Mouse (Mus musculus) C2C12 (cell line): ENCODE results near the gene Dlg4. TPM values are rescaled to one million over a fixed set of nuclear protein-coding genes. Genes with fewer than 3 reads are reported as not detected.
"Not testable (repeated sequence)": the region's sequence is repeated elsewhere in the genome, so short reads cannot be mapped to it uniquely, and the experiment has no call there.

Experiments used
- H3K27me3 ChIP-seq: one replicate; pipeline ENCODE4 v1.6.1; 2011; ENCODE audit not compliant: control insufficient read depth, insufficient read depth, insufficient read length
- H3K36me3 ChIP-seq: one replicate; pipeline ENCODE4 v1.6.1; 2011; ENCODE audit not compliant: control insufficient read depth, insufficient read depth
- H3K4me3 ChIP-seq: one replicate; pipeline ENCODE4 v1.5.1; 2011; ENCODE audit warnings: mild to moderate bottlenecking, control low read depth; ENCODE audit not compliant: poor library complexity, insufficient read depth, severe bottlenecking
- H3K79me2 ChIP-seq: one replicate; pipeline ENCODE4 v1.6.1; 2011; ENCODE audit not compliant: control insufficient read depth, insufficient read depth
- H3K79me3 ChIP-seq: one replicate; pipeline ENCODE4 v1.6.1; 2011; ENCODE audit warnings: low read depth, control low read depth
- H3ac ChIP-seq: one replicate; pipeline ENCODE3; 2011; ENCODE audit warnings: low read depth; ENCODE audit not compliant: control insufficient read depth, insufficient read length
- CEBPB ChIP-seq: IDR thresholded peaks from one replicate; pipeline ENCODE4 v1.6.1; 2011; ENCODE audit warnings: low read depth, mild to moderate bottlenecking, control low read depth, moderate library complexity
- CTCF ChIP-seq: IDR thresholded peaks from one replicate; pipeline ENCODE4 v1.5.1; 2011; ENCODE audit not compliant: control insufficient read depth, insufficient read depth, insufficient read length
- FOSL1 ChIP-seq: IDR thresholded peaks from one replicate; pipeline ENCODE4 v1.8.0; 2011; ENCODE audit warnings: mild to moderate bottlenecking, low read length; ENCODE audit not compliant: poor library complexity, insufficient read depth, severe bottlenecking
- MAX ChIP-seq: IDR thresholded peaks from one replicate; pipeline ENCODE4 v1.6.1; 2011; ENCODE audit warnings: mild to moderate bottlenecking, control low read depth
- MYOD1 ChIP-seq: IDR thresholded peaks from one replicate; pipeline ENCODE4 v1.6.1; 2011; ENCODE audit warnings: low read depth; ENCODE audit not compliant: control insufficient read depth, insufficient read length
- MYOG ChIP-seq: IDR thresholded peaks from one replicate; pipeline ENCODE4 v1.6.1; 2011; ENCODE audit not compliant: control insufficient read depth, insufficient read length; ENCODE audit errors: extremely low read depth
- USF1 ChIP-seq: IDR thresholded peaks from one replicate; pipeline ENCODE4 v1.6.1; 2011; ENCODE audit warnings: low read depth, mild to moderate bottlenecking, control low read depth, moderate library complexity
- polyA plus RNA-seq: library from polyadenylated mRNA; unstranded; fragments of >200 nt; fragmentation: generic; extraction: Trizol; gene quantifications from one replicate; pipeline ENCODE4 v1.2.1, GENCODE M21; 2012; ENCODE audit warnings: missing spikeins

Dlg4 gene
- polyA plus RNA-seq, 1 experiment, result 25.3 TPM

DNA sequence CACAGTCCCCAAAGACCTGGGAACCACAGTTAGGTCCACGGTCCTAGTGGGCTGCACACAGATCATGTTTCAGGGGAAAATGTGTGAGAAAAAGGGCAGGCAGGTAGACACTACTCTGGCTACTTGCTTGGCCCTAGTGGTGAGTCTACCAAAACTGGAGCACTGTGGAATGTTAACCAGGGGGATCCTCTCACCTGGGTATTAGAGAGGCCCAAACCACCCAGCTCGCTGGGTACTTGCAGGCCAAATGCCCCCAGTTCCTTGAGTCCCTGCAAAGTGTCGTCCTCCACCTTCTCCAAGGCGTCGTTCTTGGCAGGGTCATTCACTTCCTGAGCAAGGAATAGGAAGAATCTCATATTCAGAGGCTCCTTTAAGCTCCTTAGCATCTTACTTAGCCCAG lies 2.7 kb upstream of the Dlg4 start:
- no peak for TF ChIP-seq CEBPB
- Histone ChIP-seq H3K79me2 (peaks cover 23% of the 10 kb centered on the region), H3K4me3 (no peak overlapping the region), H3K27me3 (no peaks in the 10 kb centered on the region), H3K79me3 (peaks cover 8% of the 10 kb centered on the region), H3K36me3 (peaks cover 49% of the 10 kb centered on the region), H3ac (no peak overlapping the region)

GRCm38 (mm10) chr11:70014880-70015558 lies 1.7 kb upstream of the Dlg4 start, which contains the start of gene Acadvl:
TSS of gene Acadvl (minus strand) at chr11:70015411.
- Histone ChIP-seq H3K36me3 (peaks cover 40% of the 10 kb centered on the region), H3K79me3 (peaks cover 16% of the 10 kb centered on the region), H3ac (peak within 1 kb of the TSS; percentile 55), H3K4me3 (peak within 1 kb of the TSS; percentile 44), H3K79me2 (peaks cover 32% of the 10 kb centered on the region), H3K27me3 (no peaks in the 10 kb centered on the region)
- TF ChIP-seq USF1 (no peak), FOSL1 (no peak), MYOG (no peak), MAX (peak; percentile 83), CEBPB (no peak), CTCF (no peak)

DNA sequence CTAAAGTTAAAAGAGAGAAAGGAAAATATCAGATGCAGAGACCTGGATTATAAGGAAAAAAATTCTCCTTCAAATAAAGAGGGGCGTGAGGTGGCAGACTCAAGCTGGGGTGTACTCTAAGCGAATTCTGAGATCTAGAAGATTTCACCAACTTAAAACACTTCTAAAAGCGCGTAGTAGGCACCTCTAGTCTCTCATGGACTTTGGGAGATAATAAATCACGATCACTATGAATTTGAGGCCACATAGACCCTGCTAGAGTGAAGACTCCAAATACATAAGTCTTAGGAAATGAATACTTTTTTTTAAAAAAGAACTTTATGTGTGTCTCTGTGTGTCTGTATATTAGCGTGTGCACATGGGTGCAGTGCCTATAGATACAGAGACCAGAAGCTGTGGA lies 1.1 kb upstream of the Dlg4 start:
- TF ChIP-seq MAX (no peak), CTCF (no peak), CEBPB (no peak), USF1 (no peak), MYOG (no peak), FOSL1 (no peak), MYOD1 (no peak)
- peaks cover 33% of the 10 kb centered on the region for H3K36me3 ChIP-seq
- no peaks in the 10 kb centered on the region for H3K27me3 ChIP-seq
- peaks cover 39% of the 10 kb centered on the region for H3K79me2 ChIP-seq
- peaks cover 18% of the 10 kb centered on the region for H3K79me3 ChIP-seq
- H3K4me3 ChIP-seq, result no peak overlapping the region
- no peak overlapping the region for H3ac ChIP-seq

GRCm38 (mm10) chr11:70016177-70016576 lies 565 bp upstream of the Dlg4 start:
- Histone ChIP-seq H3K79me3 (peaks cover 18% of the 10 kb centered on the region), H3K79me2 (peaks cover 44% of the 10 kb centered on the region), H3K36me3 (peaks cover 28% of the 10 kb centered on the region)
- H3K4me3 ChIP-seq, H3K27me3 ChIP-seq, H3ac ChIP-seq: not testable (repeated sequence)

- Histone ChIP-seq H3K4me3 (no peak overlapping the region), H3ac (no peak overlapping the region), H3K36me3 (peaks cover 17% of the 10 kb centered on the region), H3K79me2 (peaks cover 55% of the 10 kb centered on the region), H3K79me3 (peaks cover 21% of the 10 kb centered on the region), H3K27me3 (no peaks in the 10 kb centered on the region)
- TF ChIP-seq CTCF (no peak), FOSL1 (no peak), MAX (no peak), MYOG (no peak), MYOD1 (no peak), USF1 (no peak), CEBPB (no peak)
These were observed 541 bp downstream of the Dlg4 start for GRCm38 (mm10) chr11:70017199-70017767.

- no peak for TF ChIP-seq MAX
- no peak for TF ChIP-seq MYOD1
- TF ChIP-seq USF1, result no peak
- TF ChIP-seq CEBPB, result no peak
- TF ChIP-seq FOSL1, result no peak
- TF ChIP-seq MYOG, result no peak
- no peak for TF ChIP-seq CTCF
- H3K79me3 ChIP-seq, result peaks cover 32% of the 10 kb centered on the region
These were observed 1.6 kb downstream of the Dlg4 start for GRCm38 (mm10) chr11:70018131-70018990.

More at GRCm38 (mm10) chr11:70018131-70018990, 1.6 kb downstream of the Dlg4 start:
- H3ac ChIP-seq, result peak overlapping the region; percentile 44
- peak overlapping the region; percentile 90 for H3K4me3 ChIP-seq
- H3K27me3 ChIP-seq, result no peaks in the 10 kb centered on the region
- peaks cover 66% of the 10 kb centered on the region for H3K79me2 ChIP-seq
- peaks cover 6% of the 10 kb centered on the region for H3K36me3 ChIP-seq
